Mouse (Mus musculus) neutrophil, adult 5-6 weeks (primary cell): ENCODE measurements around the gene Trub2. TPM values are rescaled to one million over a fixed set of nuclear protein-coding genes. Genes with fewer than 3 reads are reported as not detected.

ENCODE experiments used
- ATAC-seq: fragments of 151-379, 151-347 bp; 2 replicates; pipeline ENCODE4 v1.8.0; 2017; ENCODE audit warnings: mild to moderate bottlenecking, moderate TSS enrichment; ENCODE audit not compliant: insufficient number of reproducible peaks, poor library complexity, low FRiP score, severe bottlenecking; ENCODE audit errors: extremely low read depth
- total RNA-seq: library from RNA; stranded (forward); fragments of 200-1000 nt; gene quantifications from 2 replicates; pipeline ENCODE4 v1.2.3, GENCODE M21; 2017

Trub2 gene
- total RNA-seq, 1 experiment from 2014 or later = 37.5 TPM

DNA sequence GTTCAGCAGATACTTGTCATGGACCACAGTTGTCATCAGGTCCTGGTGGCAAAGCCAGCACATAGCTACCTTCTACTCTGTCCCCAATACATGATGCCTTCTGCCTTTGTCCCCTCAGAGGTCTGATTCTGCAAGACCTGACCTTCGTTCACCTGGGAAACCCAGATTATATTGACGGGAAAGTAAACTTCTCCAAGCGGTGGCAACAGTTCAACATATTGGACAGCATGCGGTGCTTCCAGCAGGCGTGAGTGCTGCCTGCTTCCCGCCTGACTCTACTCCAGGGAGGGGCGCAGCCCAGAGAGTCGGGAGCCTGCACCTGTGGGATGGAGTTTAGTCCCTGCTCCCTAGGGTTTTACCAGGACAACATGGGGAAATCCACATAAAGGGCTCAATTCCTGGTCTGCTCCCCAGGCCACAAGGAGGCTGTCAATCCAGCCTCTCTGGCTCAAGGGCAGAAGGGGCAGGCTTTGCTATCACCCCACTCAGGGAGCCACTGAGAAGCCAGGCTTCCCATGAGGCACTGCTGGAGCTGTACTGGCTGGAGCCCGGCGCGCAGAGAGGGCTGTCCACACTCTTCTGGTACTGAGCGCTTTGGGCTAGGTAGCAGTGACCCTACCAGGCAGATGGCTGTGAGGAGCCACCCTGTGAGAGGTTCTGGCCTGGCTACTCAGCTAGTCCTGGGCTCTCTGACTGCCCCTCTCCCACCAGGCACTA, 50.9 kb downstream of the Trub2 start:
- ATAC-seq = no peak

DNA sequence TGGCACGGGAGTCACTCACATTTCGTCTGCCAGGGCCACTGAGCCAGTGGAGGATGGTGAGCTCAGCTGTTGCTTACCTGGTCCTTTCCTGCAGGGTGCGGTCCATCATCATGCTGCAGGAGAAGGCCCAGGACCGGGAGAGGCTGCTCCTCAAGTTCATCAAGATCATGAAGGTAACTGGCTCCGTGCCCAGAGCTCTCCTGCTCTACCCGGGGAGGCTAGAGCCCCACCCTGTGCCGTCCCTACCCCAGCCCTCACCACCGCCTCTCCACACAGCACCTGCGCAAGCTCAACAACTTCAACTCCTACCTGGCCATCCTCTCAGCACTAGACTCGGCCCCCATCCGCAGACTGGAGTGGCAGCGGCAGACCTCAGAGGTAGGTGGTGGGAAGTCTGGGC, 52.6 kb downstream of the Trub2 start:
- ATAC-seq = no peak

DNA sequence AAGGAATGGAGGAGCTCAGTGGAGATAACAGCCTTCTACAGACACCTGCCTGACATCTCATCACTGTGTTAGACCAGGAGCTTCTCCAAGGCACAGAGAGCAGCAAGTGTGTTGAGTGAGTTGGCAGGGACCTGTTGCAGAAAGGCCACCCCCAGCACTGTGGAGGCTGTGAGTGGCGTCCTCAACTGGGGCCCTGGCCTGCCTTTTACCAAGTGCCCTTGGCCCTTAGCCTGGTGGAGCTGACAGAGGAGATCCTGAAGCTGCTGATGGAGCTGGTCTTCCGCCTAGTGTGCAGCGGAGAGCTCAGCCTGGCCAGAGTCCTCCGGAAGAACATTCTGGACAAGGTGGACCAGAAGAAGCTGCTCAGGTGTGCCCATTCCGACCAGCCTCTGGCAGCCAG, 55.0 kb downstream of the Trub2 start:
- no peak for ATAC-seq

DNA sequence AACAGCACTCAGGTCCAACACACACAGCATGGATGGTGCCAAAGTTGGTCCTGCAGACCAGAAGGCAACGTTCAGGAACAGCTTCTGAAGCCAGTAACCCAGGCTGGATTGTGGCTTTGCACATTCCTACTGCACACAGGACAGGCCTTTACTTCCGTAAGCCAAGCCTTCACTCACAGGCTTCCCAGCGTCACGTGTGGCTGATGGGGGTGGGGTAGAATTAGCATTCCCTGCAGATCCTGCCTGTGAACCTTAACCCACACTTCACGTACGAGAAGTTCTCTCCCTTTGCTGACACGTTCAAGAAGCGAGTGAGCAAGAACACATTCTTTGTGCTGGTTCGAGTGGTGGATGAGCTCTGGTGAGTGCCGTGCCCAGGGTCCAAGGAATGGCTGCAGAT, 55.7 kb downstream of the Trub2 start:
- ATAC-seq = no peak

DNA sequence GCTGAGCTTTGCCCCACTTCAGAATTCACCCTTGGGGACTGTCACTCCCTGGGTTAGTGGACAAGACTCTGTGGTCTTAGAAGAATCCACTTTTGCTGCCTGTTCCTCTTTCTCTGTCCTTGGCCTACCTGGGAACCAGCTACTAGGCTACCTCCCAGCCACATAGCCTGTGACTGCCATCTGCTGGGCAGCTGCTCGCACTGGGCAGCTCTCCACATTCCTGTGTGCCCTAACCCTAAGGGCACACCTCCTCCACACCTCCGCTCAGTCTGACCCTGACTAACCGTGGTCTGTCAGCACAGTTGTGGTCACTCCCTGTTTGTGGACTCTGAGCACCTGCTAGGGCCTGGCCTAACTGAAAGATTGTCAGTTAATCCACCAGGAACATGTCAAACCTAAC, 56.8 kb downstream of the Trub2 start:
- ATAC-seq = peak; percentile 72

DNA sequence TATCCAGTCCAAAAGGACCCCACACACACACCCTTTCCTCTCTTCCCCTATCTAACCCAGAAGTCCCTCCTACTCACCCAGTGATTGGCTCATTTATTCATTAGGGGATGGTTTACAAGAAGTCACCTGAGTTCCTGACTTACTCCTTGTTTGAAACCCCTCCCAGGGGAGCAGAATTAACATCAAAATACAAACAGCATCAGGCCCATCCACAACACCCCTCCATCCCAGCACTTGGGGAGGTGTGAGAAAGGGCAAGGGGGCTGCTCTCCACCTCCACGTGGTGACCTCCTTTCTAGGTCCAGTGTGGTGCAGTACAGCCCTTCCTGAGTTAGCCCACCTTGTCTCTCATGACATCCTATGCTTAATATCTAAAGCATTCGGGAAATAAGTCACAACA, 58.8 kb downstream of the Trub2 start:
- ATAC-seq = no peak

DNA sequence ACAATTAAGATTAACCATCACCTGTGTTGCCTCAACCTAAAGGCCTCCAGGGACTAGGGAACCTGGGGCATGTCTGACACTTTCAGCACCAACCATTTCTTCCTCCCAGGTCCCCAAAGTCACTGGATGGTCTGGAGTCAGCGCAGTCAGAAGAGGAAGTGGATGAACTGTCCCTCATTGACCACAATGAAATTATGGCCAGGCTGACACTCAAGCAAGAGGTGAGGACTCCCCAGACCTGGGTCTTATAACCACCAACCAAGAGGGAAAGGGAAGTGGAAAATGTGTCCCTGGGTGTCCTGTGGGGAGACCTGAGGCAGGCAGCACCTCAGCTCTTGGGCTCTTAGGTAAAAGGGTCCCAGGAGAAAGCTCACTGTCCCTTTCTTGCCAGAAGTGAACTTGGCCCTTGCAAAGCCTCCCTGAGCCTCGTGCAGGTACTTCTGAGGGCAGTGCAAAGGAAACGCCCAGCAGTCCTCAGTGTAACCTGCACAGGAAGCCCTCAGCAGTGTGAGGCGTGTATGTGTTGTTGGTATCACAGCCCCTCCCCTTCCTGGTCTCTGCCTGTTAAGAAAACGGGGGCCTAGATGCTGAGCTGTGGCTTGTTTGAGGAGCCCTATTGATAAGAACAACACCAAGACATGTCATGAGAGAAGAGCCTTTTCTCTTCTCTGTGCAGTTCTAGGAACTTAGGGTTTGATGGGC, 63.5 kb downstream of the Trub2 start:
- ATAC-seq = no peak

DNA sequence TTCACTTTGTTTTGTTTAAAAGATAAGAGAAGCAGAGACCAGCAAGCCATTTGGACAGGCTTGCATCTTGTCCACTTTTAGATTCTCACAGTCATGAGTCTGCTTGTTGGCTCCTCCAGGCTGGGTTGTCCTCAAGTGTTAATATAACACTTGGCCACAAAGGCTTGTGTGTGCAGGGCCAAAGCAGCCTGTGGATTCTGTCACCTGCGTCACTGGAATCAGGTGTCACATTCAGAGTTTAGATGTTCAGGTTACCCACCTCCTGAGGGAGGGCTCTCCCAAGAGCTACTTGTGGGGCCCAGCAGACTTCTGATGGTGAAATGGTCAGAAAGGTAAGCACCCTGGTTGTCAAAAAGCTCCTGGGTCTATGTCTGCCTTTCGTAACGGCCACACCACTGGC, 65.2 kb downstream of the Trub2 start:
- ATAC-seq = no peak

DNA sequence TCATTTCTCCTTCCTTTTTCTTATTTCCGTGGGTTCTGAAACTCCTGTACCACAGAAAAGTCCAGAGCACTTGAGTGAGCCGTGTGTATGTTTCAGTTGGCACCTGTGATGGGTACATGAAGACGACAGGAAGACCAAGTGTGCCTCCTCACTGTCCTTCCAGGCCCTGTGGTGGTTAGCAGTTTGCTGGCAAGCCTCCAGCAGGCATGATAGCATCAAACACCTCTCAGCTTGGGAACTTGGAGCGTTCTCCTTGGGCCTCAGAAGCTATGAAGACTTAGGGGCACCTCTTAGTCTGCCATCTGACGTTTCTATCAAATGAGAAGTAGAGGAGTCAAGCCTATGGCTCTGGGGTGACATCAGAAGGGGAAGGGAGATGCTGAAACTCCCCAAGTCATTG, 69.7 kb downstream of the Trub2 start:
- ATAC-seq = no peak

DNA sequence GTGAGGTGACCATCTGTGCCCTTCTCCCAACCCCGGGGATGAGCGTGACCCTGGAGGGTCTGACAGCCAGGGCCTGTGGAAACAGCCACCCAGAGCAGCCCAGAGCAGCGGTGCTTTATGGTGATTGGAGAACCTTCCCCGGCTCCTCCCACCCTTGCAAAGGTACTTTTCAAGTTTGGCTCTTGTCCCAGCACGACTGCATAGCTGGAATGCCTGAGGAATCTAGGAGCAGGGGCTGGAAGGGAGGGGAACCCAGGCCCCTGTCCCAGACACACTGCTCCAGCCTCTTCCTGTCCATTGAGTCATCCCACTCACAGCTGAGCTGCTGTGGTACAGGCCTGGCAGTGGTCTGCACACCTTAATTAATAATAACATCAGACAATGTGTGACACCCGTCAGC, 71.6 kb downstream of the Trub2 start:
- ATAC-seq = no peak

DNA sequence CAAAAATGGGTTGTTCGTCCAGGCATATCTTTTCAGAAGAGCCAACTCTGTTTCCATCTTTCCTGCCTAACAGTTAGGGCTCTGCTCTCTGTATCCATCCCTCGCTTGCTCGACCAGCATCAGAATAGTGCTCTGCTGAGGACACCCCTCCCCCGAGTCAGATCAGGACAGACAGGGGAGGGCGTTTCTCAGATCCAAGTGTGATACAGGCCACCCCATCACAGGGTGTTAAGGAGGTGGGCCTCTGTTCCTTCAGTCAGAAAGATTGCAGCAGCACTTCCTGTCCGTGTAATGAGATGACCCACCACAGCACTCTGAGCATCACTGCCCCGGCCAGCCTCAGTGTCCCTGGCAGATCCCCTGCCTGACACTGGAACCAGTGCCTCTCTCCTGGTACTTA, 72.2 kb downstream of the Trub2 start:
- no peak for ATAC-seq

DNA sequence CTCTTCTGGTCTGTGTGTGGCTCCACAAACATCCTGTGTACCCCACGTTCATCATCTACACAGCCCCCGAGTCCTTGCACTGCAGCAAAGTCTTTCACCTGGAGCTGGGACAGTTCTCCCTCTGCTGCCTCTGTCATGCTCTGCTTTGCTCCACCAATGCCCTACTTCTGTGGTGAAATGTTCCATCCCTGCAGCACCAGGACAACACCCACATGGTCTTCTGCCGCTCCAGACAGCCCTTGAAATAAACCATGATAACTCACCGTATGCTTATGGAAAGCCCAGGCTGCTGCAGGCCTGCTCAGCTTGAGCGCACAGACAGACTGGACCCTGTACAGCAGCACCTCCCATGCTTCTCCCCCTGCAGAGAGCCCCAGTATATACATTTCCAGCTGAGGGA, 74.2 kb downstream of the Trub2 start:
- ATAC-seq = no peak

DNA sequence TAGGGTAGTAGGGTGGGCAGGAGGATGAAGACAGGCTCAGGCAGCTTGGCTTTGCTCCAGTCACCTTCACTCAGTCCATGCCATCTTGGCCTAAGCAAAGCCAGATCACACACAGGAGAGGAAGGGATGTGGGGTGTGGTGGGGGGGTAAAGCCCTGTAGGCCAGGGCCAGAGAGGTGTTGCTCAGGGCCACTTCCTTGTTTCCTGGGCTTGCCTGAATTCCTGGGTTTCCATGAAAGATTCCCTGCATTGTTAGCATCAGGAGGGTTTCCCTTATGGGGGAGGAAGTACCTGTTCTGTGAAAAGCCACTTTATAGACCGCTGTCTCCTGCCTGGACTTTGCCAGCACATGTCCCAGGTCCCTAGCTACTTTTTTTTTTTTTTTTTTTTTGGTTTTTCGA, 74.8 kb downstream of the Trub2 start:
- no peak for ATAC-seq

DNA sequence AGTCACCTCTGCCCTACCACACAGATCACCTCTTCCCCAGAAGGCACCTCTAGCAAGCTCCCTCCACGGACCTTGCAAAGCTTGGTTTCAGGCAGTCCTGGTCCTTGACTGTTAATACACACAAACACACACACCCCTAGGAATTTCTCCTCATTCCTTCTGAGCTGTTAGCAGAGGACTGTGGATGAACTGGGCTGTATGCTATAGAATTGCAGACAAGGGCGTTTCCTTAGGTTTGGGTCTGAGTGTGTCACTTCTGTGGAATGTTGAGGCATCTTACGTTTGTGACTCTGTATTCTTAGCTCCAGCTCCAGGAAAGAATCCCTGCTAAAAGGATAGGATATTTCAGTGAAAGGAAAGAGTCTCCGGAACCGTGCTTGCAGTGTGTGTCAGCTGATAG, 76.4 kb downstream of the Trub2 start:
- ATAC-seq = no peak

Other genes with a start within 250 kb of the Trub2 start
- 74.8 and 93.5 TPM in 2 replicates for gene Rapgef1, start 168.8 kb downstream of the Trub2 start, total RNA-seq
- gene Gm13420, start 36.8 kb downstream of the Trub2 start, total RNA-seq = not detected in 2 replicates
- gene Gm13547, start 29.2 kb downstream of the Trub2 start, total RNA-seq = 0.74 and 1.5 TPM in 2 replicates
- 5.5 and 11.9 TPM in 2 replicates for gene Coq4, start 1.0 kb downstream of the Trub2 start, total RNA-seq
- gene Slc27a4, start 14.1 kb upstream of the Trub2 start, total RNA-seq = 26.2 and 27.9 TPM in 2 replicates
- 11.4 and 12.0 TPM in 2 replicates for gene Urm1, start 31.6 kb upstream of the Trub2 start, total RNA-seq
- 0.23 and 0.25 TPM in 2 replicates for gene Cercam, start 80.7 kb upstream of the Trub2 start, total RNA-seq
- gene Odf2, start 100.7 kb upstream of the Trub2 start, total RNA-seq = 78.0 and 84.3 TPM in 2 replicates
- gene Gle1, start 146.9 kb upstream of the Trub2 start, total RNA-seq = 73.9 and 79.8 TPM in 2 replicates
- 259 and 285 TPM in 2 replicates for gene Sptan1, start 177.1 kb upstream of the Trub2 start, total RNA-seq